Mouse (Mus musculus): ENCODE measurements around the gene Rae1. TPM values are rescaled to one million over a fixed set of nuclear protein-coding genes. Genes with fewer than 3 reads are reported as not detected.
A peak's percentile ranks its signal among the peaks of the same experiment; 100 is the strongest.

The Rae1 gene
- total and polyA plus RNA-seq, 2 experiments from 2014 or later, result 85.3 to 116 TPM

GRCm38 (mm10) chr2:173010220-173010717 is 10.4 kb downstream of the Rae1 start:
- Histone ChIP-seq H3K4me3 (ENCODE audit: low read length) (no peak overlapping the region), H3K36me3 (ENCODE audit: insufficient read depth, low read length) (peaks cover 85% of the 10 kb centered on the region), H3K4me2 (ENCODE audit: low read depth, low read length) (no peak overlapping the region), H3K9ac (replicated peaks; ENCODE audit: low read length) (no peak overlapping the region), H3K9me3 (ENCODE audit: low read length) (no peaks in the 10 kb centered on the region), H3K27ac (no peak overlapping the region), H3K4me1 (ENCODE audit: insufficient read depth, low read length) (no peaks in the 10 kb centered on the region), H3K27me3 (ENCODE audit: insufficient read depth, low read length) (no peaks in the 10 kb centered on the region)
- WGBS, result 79% methylated on average over 3 of the region's 3 CpGs
- DNase-seq (ENCODE audit: low spot score) (no peak), ATAC-seq (no peak)
- no peak for TF ChIP-seq CTCF (IDR thresholded peaks at IDR 0.05; ENCODE audit: low read depth)

DNA sequence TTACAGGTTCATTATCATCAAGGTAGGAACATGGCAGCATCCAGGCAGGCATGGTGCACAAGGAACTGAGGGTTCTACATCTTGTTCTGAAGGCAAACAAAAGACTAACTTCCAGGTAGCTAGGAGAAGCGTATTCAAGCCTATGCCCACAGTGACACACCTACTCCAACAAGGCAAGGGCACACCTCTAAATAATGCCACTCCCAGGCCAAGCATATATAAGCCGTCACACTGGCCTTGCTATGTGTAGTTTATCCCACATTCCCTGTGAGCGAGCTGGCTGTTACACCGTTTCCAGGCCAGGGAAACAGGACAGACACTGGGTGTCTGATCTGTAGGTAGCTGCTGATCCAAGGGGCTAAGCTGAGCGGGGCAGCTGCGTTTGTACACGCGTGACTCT is 11.5 kb downstream of the Rae1 start:
- ATAC-seq (no peak), DNase-seq (ENCODE audit: low spot score) (no peak)
- no peaks in the 10 kb centered on the region for H3K9me3 ChIP-seq (ENCODE audit: low read length)
- no peaks in the 10 kb centered on the region for H3K27me3 ChIP-seq (ENCODE audit: insufficient read depth, low read length)
- H3K4me1 ChIP-seq (ENCODE audit: insufficient read depth, low read length), result no peaks in the 10 kb centered on the region
- H3K27ac ChIP-seq, result no peak overlapping the region
- WGBS, result 97% methylated on average over 8 of the region's 8 CpGs
- H3K4me3 ChIP-seq (ENCODE audit: low read length), result no peak overlapping the region
- peaks cover 90% of the 10 kb centered on the region for H3K36me3 ChIP-seq (ENCODE audit: insufficient read depth, low read length)
- H3K9ac ChIP-seq (replicated peaks; ENCODE audit: low read length), result no peak overlapping the region
- TF ChIP-seq CTCF (IDR thresholded peaks at IDR 0.05; ENCODE audit: low read depth), result no peak
- H3K4me2 ChIP-seq (ENCODE audit: low read depth, low read length), result no peak overlapping the region

DNA sequence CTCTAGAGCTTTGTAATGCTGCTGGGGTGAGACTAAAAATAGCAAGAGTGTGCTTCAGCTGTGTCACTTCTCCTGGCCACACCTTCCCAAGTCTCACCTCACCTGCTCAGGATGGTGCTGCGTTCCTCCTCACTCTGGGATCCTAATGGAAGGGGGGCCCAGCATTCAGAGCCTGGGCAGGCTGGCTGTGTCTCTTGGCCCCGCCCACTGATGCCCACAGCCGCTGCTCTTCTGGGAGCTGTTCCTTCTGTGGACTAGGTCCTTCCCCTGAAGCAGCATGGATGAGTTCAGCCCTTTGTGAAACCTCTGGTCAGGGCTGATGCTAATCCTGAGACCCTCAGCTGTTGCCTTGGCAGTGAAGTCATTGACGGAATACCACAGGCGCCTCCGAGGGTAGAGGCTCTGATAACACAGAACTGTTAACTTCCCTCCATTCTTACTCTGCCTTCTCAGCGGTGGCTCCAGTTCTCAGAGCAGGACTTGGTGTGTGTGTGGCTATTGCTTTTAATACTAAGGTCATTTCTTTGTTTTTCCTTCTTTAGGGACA is 14.9 kb downstream of the Rae1 start:
- no peak for ATAC-seq

GRCm38 (mm10) chr2:173017940-173018339 is 18.0 kb downstream of the Rae1 start:
- Histone ChIP-seq H3K4me3 (ENCODE audit: low read length) (no peak overlapping the region), H3K9ac (replicated peaks; ENCODE audit: low read length) (no peak overlapping the region), H3K9me3 (ENCODE audit: low read length) (no peaks in the 10 kb centered on the region), H3K36me3 (ENCODE audit: insufficient read depth, low read length) (peaks cover 29% of the 10 kb centered on the region), H3K4me1 (ENCODE audit: insufficient read depth, low read length) (peaks cover 14% of the 10 kb centered on the region), H3K4me2 (ENCODE audit: low read depth, low read length) (no peak overlapping the region), H3K27ac (no peak overlapping the region), H3K27me3 (ENCODE audit: insufficient read depth, low read length) (peaks cover 6% of the 10 kb centered on the region)
- TF ChIP-seq CTCF (IDR thresholded peaks at IDR 0.05; ENCODE audit: low read depth), result no peak
- DNase-seq (ENCODE audit: low spot score) (no peak), ATAC-seq (no peak)
- WGBS, result 51% methylated on average over 6 of the region's 6 CpGs

More for the DNA sequence above, 14.9 kb downstream of the Rae1 start:
- DNase-seq (ENCODE audit: low spot score), result no peak
- Histone ChIP-seq H3K9ac (replicated peaks; ENCODE audit: low read length) (no peak overlapping the region), H3K36me3 (ENCODE audit: insufficient read depth, low read length) (peaks cover 58% of the 10 kb centered on the region), H3K4me3 (ENCODE audit: low read length) (no peak overlapping the region), H3K4me1 (ENCODE audit: insufficient read depth, low read length) (peaks cover 4% of the 10 kb centered on the region; the same call in 1 of the 2 replicates), H3K4me2 (ENCODE audit: low read depth, low read length) (no peak overlapping the region), H3K9me3 (ENCODE audit: low read length) (no peaks in the 10 kb centered on the region), H3K27me3 (ENCODE audit: insufficient read depth, low read length) (no peaks in the 10 kb centered on the region), H3K27ac (no peak overlapping the region)
- no peak for TF ChIP-seq CTCF (IDR thresholded peaks at IDR 0.05; ENCODE audit: low read depth)
- 74% methylated on average over 7 of the region's 7 CpGs for WGBS

GRCm38 (mm10) chr2:173018618-173019017 is 18.7 kb downstream of the Rae1 start:
- Histone ChIP-seq H3K27me3 (ENCODE audit: insufficient read depth, low read length) (peaks cover 6% of the 10 kb centered on the region), H3K9ac (replicated peaks; ENCODE audit: low read length) (no peak overlapping the region), H3K9me3 (ENCODE audit: low read length) (no peaks in the 10 kb centered on the region), H3K4me2 (ENCODE audit: low read depth, low read length) (no peak overlapping the region), H3K27ac (no peak overlapping the region), H3K4me1 (ENCODE audit: insufficient read depth, low read length) (peaks cover 21% of the 10 kb centered on the region), H3K36me3 (ENCODE audit: insufficient read depth, low read length) (peaks cover 22% of the 10 kb centered on the region), H3K4me3 (ENCODE audit: low read length) (no peak overlapping the region)
- DNase-seq (ENCODE audit: low spot score), result no peak
- WGBS, result 25% methylated on average over 8 of the region's 8 CpGs
- no peak for TF ChIP-seq CTCF (IDR thresholded peaks at IDR 0.05; ENCODE audit: low read depth)
- ATAC-seq, result no peak

- DNase-seq (ENCODE audit: low spot score), result no peak
- no peak for ATAC-seq
- H3K9ac ChIP-seq (replicated peaks; ENCODE audit: low read length), result no peak overlapping the region
Measured at GRCm38 (mm10) chr2:173019322-173019721, 19.4 kb downstream of the Rae1 start.

DNA sequence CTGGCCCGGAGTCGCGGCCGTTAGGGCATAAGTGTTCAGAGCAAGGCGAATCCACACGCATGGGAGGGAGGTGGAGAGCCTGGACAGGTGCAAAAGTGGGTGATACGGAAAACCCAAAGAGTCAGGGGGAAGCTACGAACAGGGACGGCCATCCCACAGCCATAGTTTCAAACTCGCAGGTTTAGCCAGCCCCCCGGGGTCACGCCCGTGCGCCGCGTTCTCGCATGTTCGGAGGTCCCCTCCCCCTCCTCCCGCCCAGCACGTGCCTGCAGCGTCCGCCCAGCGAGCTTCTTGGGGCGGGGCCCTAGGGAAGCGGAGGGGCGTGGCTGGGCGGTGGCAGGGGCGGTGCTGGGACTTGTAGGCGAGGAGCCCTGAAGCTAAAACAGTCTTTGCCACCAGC is 19.9 kb downstream of the Rae1 start:
- Histone ChIP-seq H3K9ac (replicated peaks; ENCODE audit: low read length) (no peak overlapping the region), H3K27me3 (ENCODE audit: insufficient read depth, low read length) (peaks cover 6% of the 10 kb centered on the region)
- DNase-seq (ENCODE audit: low spot score), result peak; percentile 82

More at GRCm38 (mm10) chr2:173019322-173019721, 19.4 kb downstream of the Rae1 start:
- Histone ChIP-seq H3K9me3 (ENCODE audit: low read length) (no peaks in the 10 kb centered on the region), H3K4me3 (ENCODE audit: low read length) (peak overlapping the region; percentile 32), H3K36me3 (ENCODE audit: insufficient read depth, low read length) (peaks cover 16% of the 10 kb centered on the region), H3K4me2 (ENCODE audit: low read depth, low read length) (peak overlapping the region; percentile 74), H3K27me3 (ENCODE audit: insufficient read depth, low read length) (peaks cover 6% of the 10 kb centered on the region), H3K27ac (no peak overlapping the region), H3K4me1 (ENCODE audit: insufficient read depth, low read length) (peaks cover 23% of the 10 kb centered on the region)
- TF ChIP-seq CTCF (IDR thresholded peaks at IDR 0.05; ENCODE audit: low read depth), result no peak
- 17% methylated on average over 9 of the region's 9 CpGs for WGBS

More for the DNA sequence above, 19.9 kb downstream of the Rae1 start:
- Histone ChIP-seq H3K36me3 (ENCODE audit: insufficient read depth, low read length) (peaks cover 11% of the 10 kb centered on the region), H3K27ac (no peak overlapping the region), H3K4me2 (ENCODE audit: low read depth, low read length) (peak overlapping the region; percentile 74), H3K4me1 (ENCODE audit: insufficient read depth, low read length) (peaks cover 27% of the 10 kb centered on the region), H3K4me3 (ENCODE audit: low read length) (peak overlapping the region; percentile 32), H3K9me3 (ENCODE audit: low read length) (no peaks in the 10 kb centered on the region)
- WGBS, result under 1% methylated on average over 26 of the region's 29 CpGs
- ATAC-seq, result peak; percentile 59
- no peak for TF ChIP-seq CTCF (IDR thresholded peaks at IDR 0.05; ENCODE audit: low read depth)
